Mouse (Mus musculus) testis, postnatal 10 days (tissue): ENCODE measurements around the gene Zfp971.
A peak's percentile ranks its signal among the peaks of the same experiment; 100 is the strongest.
"Not testable (repeated sequence)": the region's sequence is repeated elsewhere in the genome, so short reads cannot be mapped to it uniquely, and the experiment has no call there.

Experiments used
- DNase-seq: peaks from one replicate; pipeline ENCODE4 v3.0.0; 2021; ENCODE audit warnings: low spot score

Gene Zfp971

DNA sequence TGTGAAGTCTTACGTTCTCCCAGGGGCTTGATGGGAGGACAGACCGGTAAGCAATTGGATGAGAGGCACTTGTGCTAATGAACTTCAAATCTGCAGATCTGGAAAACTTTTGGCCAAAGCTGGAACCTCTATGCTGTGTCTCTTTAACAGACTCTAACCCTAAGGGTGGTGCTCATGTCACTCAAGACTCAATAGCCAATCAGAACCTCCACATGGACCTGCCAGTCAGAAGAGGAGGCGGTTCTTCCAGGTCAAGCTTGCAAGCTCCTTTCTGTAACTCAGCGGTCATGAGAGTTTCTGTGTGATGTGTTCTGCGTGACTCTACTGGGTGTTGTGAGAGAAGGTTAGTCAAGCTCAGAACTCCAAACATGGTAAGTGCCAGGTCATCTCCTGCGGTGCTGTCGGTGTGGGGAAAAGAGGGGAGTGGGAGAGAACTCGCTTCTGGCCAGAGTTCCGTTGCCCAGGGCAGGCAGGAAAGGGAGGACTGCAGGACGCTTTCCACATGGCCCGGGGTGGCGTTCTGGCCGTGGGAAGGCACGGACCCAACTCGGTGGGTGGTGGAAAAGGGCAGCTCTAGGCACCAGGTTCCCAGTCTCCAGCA is at the start of gene Zfp971:
TSS of gene Zfp971 (plus strand) at position 274 of the 601 bp plus-strand sequence.
- DNase-seq = peak; percentile 49

DNA sequence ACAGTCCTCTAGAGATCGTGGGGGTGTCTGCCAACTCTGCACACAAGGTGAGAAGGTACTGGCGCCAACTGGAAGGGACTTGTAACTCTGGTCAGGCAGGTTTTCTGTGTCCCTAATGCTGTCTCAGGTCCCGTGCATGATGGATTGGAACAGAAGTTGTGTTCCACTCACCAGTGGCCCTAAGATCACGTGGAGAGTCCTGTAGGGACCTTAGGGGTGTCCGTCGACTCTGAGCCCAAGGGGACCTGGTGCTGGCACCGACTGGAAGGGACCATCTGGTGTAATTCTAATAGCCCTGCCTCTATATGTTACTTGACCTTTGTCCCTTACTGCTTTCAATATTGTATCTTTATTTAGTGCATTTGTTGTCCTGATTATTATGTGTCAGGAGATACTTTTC is 48.3 kb upstream of the Zfp971 start:
- DNase-seq = not testable (repeated sequence)

DNA sequence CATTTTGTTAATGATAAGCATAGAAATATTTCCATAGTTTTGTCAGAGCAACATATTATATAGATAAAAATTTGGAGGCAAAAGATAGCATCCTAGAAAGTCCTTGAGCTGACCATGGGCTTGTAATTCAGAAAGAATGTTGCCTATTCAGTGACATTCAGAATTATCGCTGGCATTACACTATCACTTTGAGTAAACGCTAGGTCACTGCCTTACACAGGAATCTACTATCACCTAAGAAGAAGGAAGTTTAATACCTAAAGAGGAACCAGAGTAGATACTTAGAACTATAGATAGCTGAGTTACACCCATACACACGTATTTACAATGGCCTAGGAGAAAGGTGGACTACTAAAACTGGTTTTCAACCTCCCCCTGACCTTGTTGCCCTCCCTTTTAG is 3.6 kb upstream of the Zfp971 start:
- not testable (repeated sequence) for DNase-seq

DNA sequence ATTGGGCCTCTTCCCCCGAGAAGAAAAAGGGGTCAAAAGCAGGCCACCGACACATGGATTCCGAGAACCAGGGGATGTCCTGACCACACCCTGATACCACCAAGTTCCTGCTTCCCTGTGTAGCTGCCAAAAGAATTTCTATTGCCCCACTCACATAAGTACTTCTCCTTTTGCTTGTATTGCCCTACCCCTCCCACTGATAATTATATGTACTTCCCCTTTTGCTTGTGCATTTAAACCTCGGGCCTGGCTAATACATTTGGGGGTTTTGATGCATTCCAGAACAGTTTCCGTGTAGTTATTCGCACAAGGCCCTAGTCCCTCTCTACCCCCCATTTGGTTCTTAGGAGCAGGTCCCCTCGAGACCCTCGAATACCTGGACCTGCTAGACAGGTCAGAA is 2.3 kb upstream of the Zfp971 start:
- DNase-seq = not testable (repeated sequence)

DNA sequence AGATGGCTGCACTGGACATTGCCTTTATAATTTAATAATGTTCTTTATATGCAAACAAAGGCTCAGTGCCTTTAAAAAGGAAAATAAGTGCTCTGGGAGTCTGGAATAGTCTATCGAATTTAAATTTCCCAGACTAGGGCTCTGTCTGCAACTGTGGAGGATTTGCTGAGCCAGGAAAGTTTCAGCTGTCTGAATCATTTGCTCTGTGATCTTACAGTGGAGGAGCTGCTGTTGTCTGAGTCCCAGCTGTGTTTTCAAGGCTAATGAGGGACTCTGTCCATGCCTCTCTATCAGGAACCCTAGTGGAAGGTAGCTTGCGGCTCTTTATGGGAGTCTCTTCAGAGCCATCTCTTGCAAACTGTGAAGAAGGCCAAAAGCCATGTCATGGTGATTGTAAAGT is 777 bp downstream of the Zfp971 start:
- DNase-seq = not testable (repeated sequence)

DNA sequence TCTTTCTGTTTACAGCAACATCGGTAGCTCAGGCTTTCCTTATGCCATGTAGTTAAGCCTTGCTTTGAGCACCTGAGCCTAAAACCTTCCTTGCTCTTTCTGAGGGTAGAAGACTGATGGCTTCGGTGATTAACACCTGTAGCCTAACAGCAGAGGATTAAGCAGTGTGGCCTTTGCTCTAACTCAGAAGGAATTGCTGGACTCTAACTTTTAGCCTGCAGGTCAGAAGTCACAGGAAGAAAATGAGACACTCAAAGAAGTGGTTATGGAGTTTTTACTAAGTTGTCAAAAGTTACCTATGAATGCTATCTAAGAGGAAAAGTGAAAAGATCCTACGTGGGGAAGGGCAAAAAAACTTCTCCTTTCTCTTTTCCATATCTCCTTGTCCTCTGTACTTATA is 4.5 kb downstream of the Zfp971 start:
- not testable (repeated sequence) for DNase-seq

DNA sequence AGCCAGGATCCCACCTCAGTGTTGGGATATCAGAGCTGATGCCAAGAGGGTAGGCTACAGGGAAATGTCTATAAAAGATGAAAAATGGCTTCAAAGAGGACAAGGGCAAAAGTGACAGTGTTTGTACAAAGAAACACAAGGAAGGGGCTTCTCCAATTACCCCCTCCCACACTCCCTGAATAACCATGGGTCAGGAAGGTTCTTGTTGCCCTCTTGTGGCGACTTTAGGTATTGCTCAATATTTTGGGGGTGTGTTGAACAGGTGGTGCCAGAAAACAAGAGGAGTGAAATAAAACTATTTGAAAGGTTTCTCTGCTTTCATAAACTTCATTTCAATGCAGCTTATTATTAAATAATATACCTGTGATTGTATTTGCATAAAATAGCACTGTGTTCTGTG is 35.1 kb downstream of the Zfp971 start:
- peak; percentile 76 for DNase-seq

DNA sequence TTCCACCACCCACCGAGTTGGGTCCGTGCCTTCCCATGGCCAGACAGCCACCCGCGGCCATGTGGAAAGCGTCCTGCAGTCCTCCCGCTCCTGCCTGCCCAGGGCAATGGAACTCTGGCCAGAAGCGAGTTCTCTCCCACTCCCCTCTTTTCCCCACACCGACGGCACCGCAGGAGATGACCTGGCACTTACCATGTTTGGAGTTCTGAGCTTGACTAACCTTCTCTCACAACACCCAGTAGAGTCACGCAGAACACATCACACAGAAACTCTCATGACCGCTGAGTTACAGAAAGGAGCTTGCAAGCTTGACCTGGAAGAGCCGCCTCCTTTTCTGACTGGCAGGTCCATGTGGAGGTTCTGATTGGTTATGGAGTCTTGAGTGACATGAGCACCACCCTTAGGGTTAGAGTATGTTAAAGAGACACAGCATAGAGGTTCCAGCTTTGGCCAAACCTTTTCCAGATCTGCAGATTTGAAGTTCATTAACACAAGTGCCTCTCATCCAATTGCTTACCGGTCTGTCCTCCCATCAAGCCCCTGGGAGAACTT is 55.2 kb downstream of the Zfp971 start, which contains the start of gene Zfp931:
TSS of gene Zfp931 (minus strand) at position 311 of the 552 bp plus-strand sequence.
- not testable (repeated sequence) for DNase-seq
